Mouse (Mus musculus) CD4-positive helper T cell, adult 2 months (primary cell): Measurements from ENCODE around the gene Rab21.

Source experiments
- DNase-seq: peaks from one replicate; pipeline ENCODE4 v3.0.0-alpha.2; 2012; ENCODE audit warnings: low read depth, missing footprints, low spot score

Rab21 gene

GRCm38 (mm10) chr10:115315473-115316171, at the start of gene Rab21:
Gene Rab21, minus strand, starts transcription at chr10:115315594.
- peak; percentile 92 for DNase-seq

GRCm38 (mm10) chr10:115363151-115363550, 47.8 kb upstream of the Rab21 start:
- DNase-seq = peak; percentile 64

- no peak for DNase-seq
These were observed 47.2 kb upstream of the Rab21 start for GRCm38 (mm10) chr10:115362623-115362964.

- DNase-seq = peak; percentile 97
These were observed 46.6 kb upstream of the Rab21 start, which contains the start of gene Tmem19 for GRCm38 (mm10) chr10:115361840-115362622. Gene Tmem19, minus strand, starts transcription at chr10:115362501.

GRCm38 (mm10) chr10:115359066-115359465, 43.7 kb upstream of the Rab21 start:
- no peak for DNase-seq

GRCm38 (mm10) chr10:115358216-115358919, 43.0 kb upstream of the Rab21 start:
- DNase-seq = no peak

GRCm38 (mm10) chr10:115356106-115356505, 40.7 kb upstream of the Rab21 start:
- no peak for DNase-seq

- DNase-seq = no peak
These were observed 39.6 kb upstream of the Rab21 start for GRCm38 (mm10) chr10:115355016-115355415.

- DNase-seq = no peak
These were observed 39.2 kb upstream of the Rab21 start for GRCm38 (mm10) chr10:115354553-115354952.

GRCm38 (mm10) chr10:115350810-115351397, 35.5 kb upstream of the Rab21 start:
- no peak for DNase-seq

- no peak for DNase-seq
These were observed 34.1 kb upstream of the Rab21 start for GRCm38 (mm10) chr10:115349509-115349908.

- DNase-seq = no peak
These were observed 33.6 kb upstream of the Rab21 start for GRCm38 (mm10) chr10:115349029-115349428.

GRCm38 (mm10) chr10:115348131-115348530, 32.7 kb upstream of the Rab21 start:
- DNase-seq = no peak

GRCm38 (mm10) chr10:115346444-115346843, 31.1 kb upstream of the Rab21 start:
- no peak for DNase-seq

- DNase-seq = no peak
These were observed 27.5 kb upstream of the Rab21 start for GRCm38 (mm10) chr10:115342771-115343425.

GRCm38 (mm10) chr10:115339820-115340328, 24.5 kb upstream of the Rab21 start:
- DNase-seq = no peak

GRCm38 (mm10) chr10:115336901-115337300, 21.5 kb upstream of the Rab21 start:
- no peak for DNase-seq

- no peak for DNase-seq
These were observed 18.1 kb upstream of the Rab21 start for GRCm38 (mm10) chr10:115333528-115333927.

GRCm38 (mm10) chr10:115332997-115333396, 17.6 kb upstream of the Rab21 start:
- DNase-seq = no peak

GRCm38 (mm10) chr10:115332420-115332952, 17.1 kb upstream of the Rab21 start:
- peak; percentile 14 for DNase-seq

- DNase-seq = peak; percentile 21
These were observed 13.7 kb upstream of the Rab21 start for GRCm38 (mm10) chr10:115329010-115329530.
